Mouse (Mus musculus) bone marrow, adult 2 months (tissue): ENCODE results near the gene Sprn.

ENCODE experiments used
- CTCF ChIP-seq: fragments of 200-500 bp; IDR thresholded peaks from 2 replicates; pipeline ENCODE4 v1.5.1; 2011; ENCODE audit warnings: low read length, control low read depth; ENCODE audit not compliant: control insufficient read depth, insufficient read depth
- POLR2A ChIP-seq: fragments of 200-500 bp; IDR thresholded peaks from 2 replicates; pipeline ENCODE4 v1.6.1; 2011; ENCODE audit warnings: low read depth, mild to moderate bottlenecking, control low read depth, low read length, borderline replicate concordance; ENCODE audit not compliant: control insufficient read depth

DNA sequence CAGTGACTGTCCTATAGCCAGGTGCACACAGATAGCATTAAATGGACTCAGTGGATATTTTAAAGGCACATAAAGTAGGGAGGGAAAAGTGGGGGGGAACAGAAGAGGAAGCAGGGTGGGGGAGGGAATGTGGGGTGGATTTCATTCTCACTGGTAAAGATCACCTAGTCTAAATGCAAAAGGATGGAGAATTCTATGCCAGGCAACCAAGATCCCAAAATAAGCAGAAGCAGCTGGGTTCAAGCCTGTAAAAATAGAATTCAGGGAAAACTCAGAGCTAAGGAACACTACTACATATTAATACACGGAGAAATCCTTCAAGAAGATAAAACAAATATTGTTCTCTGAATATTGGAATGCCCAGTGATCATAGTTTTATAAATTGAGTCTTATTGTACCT, 13.3 kb upstream of the Sprn start:
- TF ChIP-seq POLR2A = no peak
- no peak for TF ChIP-seq CTCF
